Mouse (Mus musculus): ENCODE data around the gene Ell3. TPM values are rescaled to one million over a fixed set of nuclear protein-coding genes. Genes with fewer than 3 reads are reported as not detected.
A peak's percentile ranks its signal among the peaks of the same experiment; 100 is the strongest.

Gene Ell3
- total and polyA plus RNA-seq, 3 experiments: not detected

- H3K9ac ChIP-seq (ENCODE audit: control insufficient read depth, low read depth, low read length, poor library complexity, severe bottlenecking): no peak overlapping the region
- DNase-seq (ENCODE audit: low read depth, low spot score): peak; percentile 69
- no peaks in the 10 kb centered on the region for H3K27me3 ChIP-seq (ENCODE audit: control insufficient read depth in 1 of 2, insufficient read depth in 2 of 2, low read length in 2 of 2)
- no peaks in the 10 kb centered on the region for H3K4me1 ChIP-seq (ENCODE audit: control insufficient read depth in 1 of 2, insufficient read depth in 2 of 2, low read length in 2 of 2)
- TF ChIP-seq ZMIZ1 (IDR thresholded peaks at IDR 0.05; ENCODE audit: low read depth, low read length) (no peak), E2F4 (IDR thresholded peaks at IDR 0.05; ENCODE audit: borderline replicate concordance, low read depth, low read length) (no peak), MAX (IDR thresholded peaks at IDR 0.05; ENCODE audit: low read length) (no peak), CTCF (IDR thresholded peaks at IDR 0.05 in 2 of 3, conservative IDR thresholded peaks at IDR 0.05 in 1 of 3; ENCODE audit: control insufficient read depth in 1 of 3, insufficient read depth in 1 of 3, low read depth in 2 of 3, low read length in 3 of 3, poor library complexity in 1 of 3, severe bottlenecking in 1 of 3) (peak in 2 of 3 experiments; percentile 44 to 65; a peak in 3 of 6 replicates), MEF2A (IDR thresholded peaks at IDR 0.05; ENCODE audit: extremely low read depth, insufficient replicate concordance, low read depth, low read length, poor library complexity, severe bottlenecking) (no peak), MAFK (IDR thresholded peaks at IDR 0.05; ENCODE audit: borderline replicate concordance, low read depth, low read length) (no peak), EP300 (IDR thresholded peaks at IDR 0.05; ENCODE audit: low read depth in 1 of 2, low read length in 2 of 2) (no peak), UBTF (IDR thresholded peaks at IDR 0.05; ENCODE audit: borderline replicate concordance, insufficient read depth, low read depth, low read length) (no peak), POLR2AphosphoS5 (IDR thresholded peaks at IDR 0.05; ENCODE audit: borderline replicate concordance, low read depth, low read length) (no peak), SMC3 (IDR thresholded peaks at IDR 0.05; ENCODE audit: low read depth, low read length) (peak; percentile 40), ZC3H11A (IDR thresholded peaks at IDR 0.05; ENCODE audit: low read depth, low read length) (no peak; the same call in 1 of the 2 replicates), POLR2A (IDR thresholded peaks at IDR 0.05; ENCODE audit: control insufficient read depth in 1 of 2, insufficient read depth in 1 of 2, low read depth in 1 of 2, low read length in 2 of 2, poor library complexity in 1 of 2) (no peak), NELFE (IDR thresholded peaks at IDR 0.05; ENCODE audit: low read depth, low read length) (no peak), MAZ (IDR thresholded peaks at IDR 0.05; ENCODE audit: low read depth, low read length) (no peak), ZNF384 (IDR thresholded peaks at IDR 0.05; ENCODE audit: low read depth, low read length) (peak; percentile 67), HCFC1 (IDR thresholded peaks at IDR 0.05; ENCODE audit: low read depth, low read length) (no peak), USF1 (IDR thresholded peaks at IDR 0.05; ENCODE audit: low read depth, low read length) (no peak), SIN3A (IDR thresholded peaks at IDR 0.05; ENCODE audit: low read length) (no peak), BHLHE40 (IDR thresholded peaks at IDR 0.05; ENCODE audit: borderline replicate concordance, low read depth, low read length) (no peak), GATA1 (IDR thresholded peaks at IDR 0.05; ENCODE audit: low read depth, low read length) (no peak), MXI1 (IDR thresholded peaks at IDR 0.05; ENCODE audit: low read depth, low read length) (no peak), NRF1 (IDR thresholded peaks at IDR 0.05; ENCODE audit: insufficient read depth, low read depth, low read length, poor library complexity, severe bottlenecking) (no peak), TCF12 (IDR thresholded peaks at IDR 0.05; ENCODE audit: low read depth, low read length) (no peak), RCOR1 (IDR thresholded peaks at IDR 0.05; ENCODE audit: low read depth, low read length) (no peak), MYC (IDR thresholded peaks at IDR 0.05; ENCODE audit: low read depth, low read length) (peak; percentile 44; the same call in 1 of the 2 replicates), RAD21 (IDR thresholded peaks at IDR 0.05; ENCODE audit: low read depth, low read length) (peak; percentile 33)
- no peaks in the 10 kb centered on the region for H3K79me2 ChIP-seq (ENCODE audit: control insufficient read depth, insufficient read depth, low read length, poor library complexity)
- H3K36me3 ChIP-seq (ENCODE audit: control insufficient read depth in 1 of 2, insufficient read depth in 2 of 2, low read length in 2 of 2): peaks cover 2 to 34% of the 10 kb centered on the region in 2 experiments; a peak in 3 of 4 replicates
- H3K9me3 ChIP-seq (replicated peaks; ENCODE audit: insufficient read depth, low read length): no peaks in the 10 kb centered on the region
- H3K27ac ChIP-seq (ENCODE audit: control insufficient read depth, low read depth, low read length): no peak overlapping the region
- H3K4me3 ChIP-seq (ENCODE audit: control insufficient read depth in 1 of 2, insufficient read depth in 1 of 2, low read depth in 2 of 2, low read length in 2 of 2): no peak overlapping the region
These were observed 9.2 kb downstream of the Ell3 start for GRCm38 (mm10) chr2:121434854-121435253.

All from MEL (cell line).